Mouse (Mus musculus) left cerebral cortex, adult 2 months (tissue): ENCODE measurements around the gene Vstm2l. TPM values are rescaled to one million over a fixed set of nuclear protein-coding genes. Genes with fewer than 3 reads are reported as not detected.

Experiments used
- DNase-seq, 2 experiments: peaks; one replicate each; pipeline ENCODE4 v3.0.0; 2021 to 2022; ENCODE audit warnings: low spot score in 2 of 2, mixed read lengths in 1 of 2; ENCODE audit errors: extremely low spot score in 1 of 2
- H3K27ac ChIP-seq: fragments of 200-600 bp; 2 replicates; pipeline ENCODE4 v1.8.1; 2022
- H3K4me3 ChIP-seq: fragments of 200-600 bp; 2 replicates; pipeline ENCODE4 v1.8.1; 2022
- CTCF ChIP-seq: fragments of 200-600 bp; IDR thresholded peaks from 2 replicates; pipeline ENCODE4 v1.8.1; 2022; ENCODE audit warnings: antibody characterized with exemption, mild to moderate bottlenecking, moderate library complexity
- intact Hi-C: fragments of 180-260 bp; cut with DNase I; formaldehyde crosslinking; loops from one replicate; pipeline ENCODE4 v1.15.1; 2025
- total RNA-seq, 2 experiments: library from RNA; stranded (reverse); gene quantifications; 2 replicates each; pipeline ENCODE4 v1.2.3; 2021

Vstm2l gene
- total RNA-seq, 2 experiments from 2014 or later = 159 to 170 TPM

DNA sequence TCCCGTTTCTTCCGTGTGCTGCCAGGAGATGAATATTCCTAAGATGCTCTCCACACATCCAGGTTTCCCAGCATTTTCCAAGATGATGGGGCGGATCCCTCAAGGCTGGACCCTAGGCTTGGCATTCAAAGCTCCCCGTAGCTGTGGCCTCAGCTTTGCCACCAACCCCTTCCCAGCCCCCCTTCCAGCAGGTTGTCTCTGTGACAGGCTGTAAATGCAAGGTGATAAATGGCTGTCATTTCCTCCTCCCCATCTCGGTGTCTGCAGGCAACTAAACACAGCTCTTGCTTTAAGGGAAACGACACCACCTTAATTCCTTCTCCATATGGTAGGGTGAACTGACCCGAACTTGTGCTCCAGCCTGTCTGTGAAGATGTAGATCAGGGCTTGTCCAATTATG, 61.1 kb downstream of the Vstm2l start:
- Histone ChIP-seq H3K4me3 (no peak overlapping the region), H3K27ac (no peak overlapping the region)
- intact Hi-C loops = no loop called here
- DNase-seq = no peak
- TF ChIP-seq CTCF = no peak

DNA sequence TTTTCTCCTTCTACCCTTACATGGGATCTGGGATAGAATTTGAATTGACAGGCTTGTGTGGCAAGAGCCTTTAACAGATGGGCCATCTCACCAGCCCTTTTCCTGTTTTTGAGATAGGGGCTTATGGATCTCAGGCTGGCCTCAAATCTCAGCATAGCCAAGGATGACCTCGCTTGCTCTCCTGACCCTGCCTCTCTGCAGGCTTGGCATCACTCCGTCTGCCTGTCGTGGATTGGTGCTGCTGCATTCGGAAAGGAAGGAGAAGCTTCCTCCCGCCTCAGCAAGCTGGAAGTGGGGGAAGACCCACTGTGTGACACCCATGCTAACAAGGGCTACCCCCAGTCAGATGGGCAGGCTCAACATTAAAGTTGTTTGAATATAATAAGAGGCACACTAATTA, 64.8 kb downstream of the Vstm2l start:
- no peak overlapping the region for H3K27ac ChIP-seq
- DNase-seq = no peak
- no peak for TF ChIP-seq CTCF
- intact Hi-C loops = no loop called here
- no peak overlapping the region for H3K4me3 ChIP-seq

DNA sequence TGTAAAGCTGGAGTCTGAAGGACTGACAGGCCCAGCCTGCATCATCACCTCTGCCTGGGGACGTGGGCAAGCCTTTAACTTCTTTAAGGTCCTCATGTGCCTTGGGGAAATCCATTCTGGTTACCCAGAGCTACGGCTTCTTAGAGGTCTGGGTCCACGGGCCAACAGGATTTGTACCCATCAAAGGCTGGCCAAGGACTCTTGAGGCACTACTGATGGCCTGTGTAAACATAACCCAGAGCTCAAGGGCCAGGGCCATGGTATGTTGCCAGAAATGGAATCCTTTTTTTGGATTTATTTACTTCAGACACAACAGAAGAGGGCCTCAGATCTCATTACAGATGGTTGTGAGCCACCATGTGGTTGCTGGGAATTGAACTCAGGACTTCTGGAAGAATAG, 68.3 kb downstream of the Vstm2l start:
- DNase-seq = no peak
- Histone ChIP-seq H3K27ac (no peak overlapping the region), H3K4me3 (no peak overlapping the region)
- no peak for TF ChIP-seq CTCF
- intact Hi-C loops = no loop called here

DNA sequence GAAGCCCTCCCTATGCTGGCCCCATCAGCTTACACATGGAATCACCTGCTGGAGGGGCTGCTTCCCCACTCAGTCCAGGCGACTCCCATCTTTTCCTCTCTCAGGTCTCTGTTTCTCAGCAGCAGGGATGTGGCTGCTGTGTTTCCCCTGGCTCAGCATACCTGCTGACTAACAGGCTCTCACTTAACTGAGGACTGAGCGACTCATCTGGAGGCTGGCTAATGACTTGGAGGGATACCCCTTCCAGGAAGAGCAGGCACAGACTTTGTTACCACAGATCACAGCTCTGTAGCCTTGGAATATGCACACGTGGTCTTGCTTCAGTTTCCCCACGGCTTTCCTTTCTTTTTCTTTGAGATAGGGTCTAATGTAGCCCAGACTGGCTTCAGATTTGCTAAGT, 68.8 kb downstream of the Vstm2l start:
- TF ChIP-seq CTCF = no peak
- H3K4me3 ChIP-seq = no peak overlapping the region
- intact Hi-C loops = no loop called here
- H3K27ac ChIP-seq = no peak overlapping the region
- DNase-seq = no peak

DNA sequence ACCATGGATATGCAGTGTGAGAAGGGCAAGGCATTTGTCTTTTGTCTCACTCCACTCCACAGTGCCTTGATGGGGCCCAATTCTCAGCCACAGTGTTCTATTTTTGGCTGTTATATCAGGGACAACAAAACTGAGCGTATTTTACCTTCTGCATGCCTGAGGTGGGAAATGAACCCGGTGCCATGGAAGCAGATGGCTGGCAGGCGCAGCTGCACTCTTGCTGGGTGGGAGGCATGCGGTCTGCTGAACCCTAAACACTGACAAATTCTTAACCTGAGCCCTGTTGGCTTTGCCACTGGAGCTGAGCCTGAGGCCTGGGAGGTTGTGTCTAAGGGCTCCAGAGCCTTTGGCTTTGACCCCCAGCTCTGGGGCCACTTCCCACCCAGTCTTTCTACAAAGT, 71.2 kb downstream of the Vstm2l start:
- peak overlapping the region; percentile 40; the same call in 1 of the 2 replicates for H3K27ac ChIP-seq
- no peak overlapping the region for H3K4me3 ChIP-seq
- no peak for DNase-seq
- no peak for TF ChIP-seq CTCF
- intact Hi-C loops = no loop called here

DNA sequence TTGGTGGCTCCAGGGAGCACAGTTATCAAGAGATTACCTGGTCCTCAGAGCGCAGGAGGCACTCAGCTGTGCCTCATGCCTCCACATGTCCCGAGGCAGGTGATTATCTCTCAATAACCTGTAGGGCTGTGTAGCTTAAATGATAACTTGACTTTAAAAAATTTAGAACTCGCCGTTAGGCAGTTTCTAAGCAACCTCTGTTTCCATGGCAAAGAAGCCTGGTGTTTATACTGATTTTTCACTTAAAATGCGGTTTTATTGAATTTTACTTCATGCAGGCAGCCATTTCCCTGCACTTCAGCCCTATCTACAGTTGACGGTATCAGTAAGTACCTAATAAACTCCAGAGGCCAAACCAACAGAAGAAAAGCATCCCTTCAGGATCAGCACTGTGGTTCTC, 71.8 kb downstream of the Vstm2l start:
- H3K4me3 ChIP-seq = no peak overlapping the region
- H3K27ac ChIP-seq = peak overlapping the region; percentile 33
- intact Hi-C loops = no loop called here
- no peak for DNase-seq
- TF ChIP-seq CTCF = no peak

DNA sequence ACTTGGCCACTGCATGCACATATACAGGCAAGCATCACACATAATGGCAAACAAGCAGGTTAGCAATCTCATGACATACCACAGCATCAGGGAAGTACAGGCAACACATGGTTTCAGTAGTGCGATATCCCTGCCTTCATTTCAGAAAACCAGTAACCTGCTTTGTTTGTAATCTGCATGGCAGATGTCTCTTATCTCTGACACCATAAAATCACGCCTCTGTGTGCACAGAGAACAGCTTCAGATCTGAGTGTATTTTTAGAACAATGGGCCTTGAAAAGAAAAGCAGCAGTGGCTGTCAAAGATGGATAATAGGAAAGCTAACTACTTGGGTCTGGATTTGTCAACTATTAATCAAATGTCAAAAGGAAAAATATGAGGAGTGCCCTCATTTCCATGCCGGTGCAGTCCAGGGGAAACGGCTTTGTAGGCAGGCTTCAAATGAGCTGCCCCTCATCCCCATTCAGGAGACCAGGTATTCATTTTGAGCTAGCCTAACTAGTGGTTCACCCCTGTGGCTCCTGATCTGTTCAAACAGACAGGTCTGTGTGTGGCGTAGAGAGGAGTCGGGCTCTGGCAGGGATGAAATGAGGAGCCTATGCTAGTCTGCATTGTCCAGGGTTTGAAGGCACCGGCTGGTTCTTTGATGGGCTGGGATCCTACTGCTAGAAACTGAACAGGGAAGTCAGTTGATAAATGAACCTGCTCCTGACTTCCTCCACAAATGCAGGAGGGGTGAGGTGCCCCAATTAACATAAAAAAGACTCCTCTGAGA, 74.2 kb downstream of the Vstm2l start:
- H3K27ac ChIP-seq = no peak overlapping the region
- intact Hi-C loops = no loop called here
- TF ChIP-seq CTCF = no peak
- H3K4me3 ChIP-seq = no peak overlapping the region
- no peak for DNase-seq

DNA sequence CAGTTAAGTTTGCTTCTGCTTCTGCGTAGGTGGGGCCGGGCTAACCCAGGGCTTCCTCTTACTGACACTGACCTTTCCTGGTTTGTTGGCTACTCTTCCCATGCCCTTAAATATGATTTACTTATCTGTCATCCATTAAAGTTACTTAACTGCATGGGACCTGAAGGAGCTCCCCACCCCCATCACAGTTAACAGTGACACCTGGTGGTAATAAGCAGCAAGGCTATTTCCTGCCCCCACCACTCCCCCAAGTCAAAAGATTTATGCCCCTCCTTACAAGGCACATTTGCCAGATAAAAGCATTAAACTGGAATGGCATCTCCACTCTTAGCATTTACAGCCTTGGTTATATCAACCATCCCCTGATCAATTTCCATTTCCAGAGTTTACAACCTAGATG, 75.5 kb downstream of the Vstm2l start:
- Histone ChIP-seq H3K4me3 (no peak overlapping the region), H3K27ac (no peak overlapping the region)
- peak; percentile 62 for TF ChIP-seq CTCF
- intact Hi-C loops = loop anchor here (5.0 kb wide), 1 partner anchor 353 kb away; no protein-coding TSS in a partner anchor
- DNase-seq = no peak

DNA sequence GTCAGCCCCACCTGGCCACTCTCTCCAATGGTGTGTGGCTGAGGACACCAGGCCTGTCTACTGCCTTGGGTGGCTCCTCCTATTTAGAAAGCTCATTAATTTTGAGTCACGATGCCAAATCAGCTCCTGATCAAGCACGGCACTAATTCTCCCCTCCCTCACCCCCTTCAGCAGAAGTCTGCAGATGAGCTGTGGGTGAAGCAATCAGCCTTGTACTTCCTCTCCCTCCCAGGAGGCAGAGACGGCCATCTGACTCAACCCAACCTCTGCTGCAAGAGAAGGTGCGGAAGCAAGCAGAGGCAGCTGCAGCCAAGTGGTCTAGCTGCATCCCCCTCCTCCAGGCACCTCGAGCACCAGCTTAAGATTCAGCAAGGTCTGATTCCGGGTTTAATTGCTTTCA, 76.6 kb downstream of the Vstm2l start:
- no peak for DNase-seq
- intact Hi-C loops = loop anchor here (5.0 kb wide), 1 partner anchor 354 kb away; no protein-coding TSS in a partner anchor
- Histone ChIP-seq H3K4me3 (no peak overlapping the region), H3K27ac (no peak overlapping the region)
- no peak for TF ChIP-seq CTCF

DNA sequence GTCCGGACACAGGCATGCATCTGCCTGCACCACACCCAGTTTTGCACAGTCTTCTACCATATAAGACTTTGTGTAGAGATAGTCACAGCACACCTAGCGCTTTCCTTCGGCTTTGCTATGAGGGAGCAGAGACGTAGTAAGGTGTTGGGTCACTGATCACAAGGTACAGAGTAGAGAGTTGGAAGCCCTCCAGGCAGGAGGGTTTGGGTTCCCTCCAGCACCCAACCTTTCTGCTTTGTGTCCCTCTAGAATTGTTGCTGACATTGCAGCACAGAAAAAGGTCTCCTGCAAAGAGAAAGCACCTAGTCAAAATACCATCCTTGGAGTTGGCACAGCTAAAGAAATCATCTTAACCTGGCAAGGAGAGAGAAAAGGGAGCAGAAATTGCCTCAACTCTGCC, 78.0 kb downstream of the Vstm2l start:
- TF ChIP-seq CTCF = no peak
- intact Hi-C loops = loop anchor here (5.0 kb wide), 1 partner anchor 355 kb away; no protein-coding TSS in a partner anchor
- H3K27ac ChIP-seq = no peak overlapping the region
- H3K4me3 ChIP-seq = no peak overlapping the region
- no peak for DNase-seq

Other genes with a start within 250 kb of the Vstm2l start
- 10 to 100 TPM; 30.1 TPM for gene Ctnnbl1, start 177.3 kb upstream of the Vstm2l start, total RNA-seq
- 10 to 100 TPM; 20.6 to 22.7 TPM for gene Tti1, start 113.8 kb downstream of the Vstm2l start, total RNA-seq
- gene Rprd1b, start 113.8 kb downstream of the Vstm2l start, total RNA-seq = 10 to 100 TPM; 58.3 to 61.4 TPM
- gene Tgm2, start 231.8 kb downstream of the Vstm2l start, total RNA-seq = 10 to 100 TPM; 12.9 to 14.6 TPM